Mouse (Mus musculus) gastrocnemius, adult 18-20 months (tissue): ENCODE measurements around the gene Hk1. TPM values are rescaled to one million over a fixed set of nuclear protein-coding genes. Genes with fewer than 3 reads are reported as not detected.
A peak's percentile ranks its signal among the peaks of the same experiment; 100 is the strongest.

Source experiments
- DNase-seq: peaks from one replicate; pipeline ENCODE4 v3.0.0; 2021; ENCODE audit warnings: low spot score
- total RNA-seq, 2 experiments: library from RNA; stranded (reverse); gene quantifications; 2 replicates each; pipeline ENCODE4 v1.2.3; 2021

The Hk1 gene
- total RNA-seq, 2 experiments from 2014 or later: 4.7 to 7.2 TPM

GRCm38 (mm10) chr10:62225839-62226238 lies 153.9 kb downstream of the Hk1 start:
- DNase-seq: no peak

- peak; percentile 76 for DNase-seq
These were observed 155.5 kb downstream of the Hk1 start for GRCm38 (mm10) chr10:62224231-62224630.

GRCm38 (mm10) chr10:62222777-62223176 lies 156.9 kb downstream of the Hk1 start:
- DNase-seq: peak; percentile 39

- DNase-seq: no peak
These were observed 158.1 kb downstream of the Hk1 start for GRCm38 (mm10) chr10:62221647-62222046.

- no peak for DNase-seq
These were observed 158.8 kb downstream of the Hk1 start for GRCm38 (mm10) chr10:62220732-62221514.

Other genes starting within 250 kb of the Hk1 start
- not detected for gene Neurog3, start 246.8 kb downstream of the Hk1 start, total RNA-seq
- 1 to 10 TPM; 1.7 to 2.7 TPM for gene Fam241b, start 236.0 kb downstream of the Hk1 start, total RNA-seq
- 1 to 10 TPM; 2.9 to 5.5 TPM for gene Tspan15, start 148.7 kb downstream of the Hk1 start, total RNA-seq
- not detected for gene Tacr2, start 127.5 kb downstream of the Hk1 start, total RNA-seq
- gene Hkdc1, start 42.6 kb upstream of the Hk1 start, total RNA-seq: not detected
- gene 4930507D05Rik, start 69.6 kb upstream of the Hk1 start, total RNA-seq: not detected
- 10 to 100 TPM; 14.2 to 16.0 TPM for gene Supv3l1, start 69.8 kb upstream of the Hk1 start, total RNA-seq
- gene Vps26a, start 106.9 kb upstream of the Hk1 start, total RNA-seq: 10 to 100 TPM; 27.5 to 30.4 TPM
- gene Srgn, start 147.5 kb upstream of the Hk1 start, total RNA-seq: 10 to 100 TPM; 10.5 to 15.0 TPM
- 10 to 100 TPM; 29.0 to 30.4 TPM for gene Kif1bp, start 198.5 kb upstream of the Hk1 start, total RNA-seq
- gene Ddx21, start 222.4 kb upstream of the Hk1 start, total RNA-seq: 10 to 100 TPM; 30.0 to 33.8 TPM